Mouse (Mus musculus) right cerebral cortex, postnatal 10 days (tissue): Measurements from ENCODE around the gene Fpgs.

Experiments
- DNase-seq, 2 experiments: peaks; one replicate each; pipeline ENCODE4 v3.0.0; 2021; ENCODE audit warnings: low spot score in 2 of 2

Fpgs gene

GRCm38 (mm10) chr2:32671907-32672595 is 31.9 kb downstream of the Fpgs start:
- no peak for DNase-seq

- DNase-seq = no peak
Observed at GRCm38 (mm10) chr2:32671147-32671546, 32.8 kb downstream of the Fpgs start.

- DNase-seq = no peak
Observed at GRCm38 (mm10) chr2:32669876-32670275, 34.1 kb downstream of the Fpgs start.

GRCm38 (mm10) chr2:32668176-32668575 is 35.8 kb downstream of the Fpgs start:
- no peak for DNase-seq

GRCm38 (mm10) chr2:32667775-32668174 is 36.2 kb downstream of the Fpgs start:
- DNase-seq = no peak

- no peak for DNase-seq
Observed at GRCm38 (mm10) chr2:32665853-32666252, 38.1 kb downstream of the Fpgs start.

- DNase-seq = no peak
Observed at GRCm38 (mm10) chr2:32665345-32665744, 38.6 kb downstream of the Fpgs start.

- DNase-seq = no peak
Observed at GRCm38 (mm10) chr2:32662291-32662690, 41.7 kb downstream of the Fpgs start.

- DNase-seq = no peak
Observed at GRCm38 (mm10) chr2:32661509-32662107, 42.3 kb downstream of the Fpgs start.

GRCm38 (mm10) chr2:32658873-32659272 is 45.1 kb downstream of the Fpgs start:
- DNase-seq = no peak

- DNase-seq = no peak
Observed at GRCm38 (mm10) chr2:32655826-32656225, 48.1 kb downstream of the Fpgs start.

GRCm38 (mm10) chr2:32655394-32655744 is 48.6 kb downstream of the Fpgs start:
- no peak for DNase-seq

GRCm38 (mm10) chr2:32654743-32655393 is 49.1 kb downstream of the Fpgs start:
- DNase-seq = no peak

GRCm38 (mm10) chr2:32653764-32654163 is 50.2 kb downstream of the Fpgs start:
- DNase-seq = no peak

GRCm38 (mm10) chr2:32647366-32647765 is 56.6 kb downstream of the Fpgs start:
- DNase-seq = no peak

- peak in 1 of 2 experiments; percentile 50 for DNase-seq
Observed at GRCm38 (mm10) chr2:32646379-32647056, 57.4 kb downstream of the Fpgs start, which contains the start of gene Eng. TSS of gene Eng (plus strand) at chr2:32646595.

GRCm38 (mm10) chr2:32645647-32646046 is 58.3 kb downstream of the Fpgs start:
- DNase-seq = no peak

- DNase-seq = no peak
Observed at GRCm38 (mm10) chr2:32644799-32645475, 59.0 kb downstream of the Fpgs start.

- DNase-seq = no peak
Observed at GRCm38 (mm10) chr2:32644083-32644482, 59.9 kb downstream of the Fpgs start.

GRCm38 (mm10) chr2:32642813-32643212 is 61.1 kb downstream of the Fpgs start:
- DNase-seq = no peak

- DNase-seq = no peak
Observed at GRCm38 (mm10) chr2:32641810-32642209, 62.1 kb downstream of the Fpgs start.

- no peak for DNase-seq
Observed at GRCm38 (mm10) chr2:32640550-32641051, 63.3 kb downstream of the Fpgs start.
